Mouse (Mus musculus): ENCODE measurements around the gene Pltp. TPM values are rescaled to one million over a fixed set of nuclear protein-coding genes. Genes with fewer than 3 reads are reported as not detected.

The Pltp gene
- total and polyA plus RNA-seq, 3 experiments = 5.2 to 17.1 TPM; not detected in 1

DNA sequence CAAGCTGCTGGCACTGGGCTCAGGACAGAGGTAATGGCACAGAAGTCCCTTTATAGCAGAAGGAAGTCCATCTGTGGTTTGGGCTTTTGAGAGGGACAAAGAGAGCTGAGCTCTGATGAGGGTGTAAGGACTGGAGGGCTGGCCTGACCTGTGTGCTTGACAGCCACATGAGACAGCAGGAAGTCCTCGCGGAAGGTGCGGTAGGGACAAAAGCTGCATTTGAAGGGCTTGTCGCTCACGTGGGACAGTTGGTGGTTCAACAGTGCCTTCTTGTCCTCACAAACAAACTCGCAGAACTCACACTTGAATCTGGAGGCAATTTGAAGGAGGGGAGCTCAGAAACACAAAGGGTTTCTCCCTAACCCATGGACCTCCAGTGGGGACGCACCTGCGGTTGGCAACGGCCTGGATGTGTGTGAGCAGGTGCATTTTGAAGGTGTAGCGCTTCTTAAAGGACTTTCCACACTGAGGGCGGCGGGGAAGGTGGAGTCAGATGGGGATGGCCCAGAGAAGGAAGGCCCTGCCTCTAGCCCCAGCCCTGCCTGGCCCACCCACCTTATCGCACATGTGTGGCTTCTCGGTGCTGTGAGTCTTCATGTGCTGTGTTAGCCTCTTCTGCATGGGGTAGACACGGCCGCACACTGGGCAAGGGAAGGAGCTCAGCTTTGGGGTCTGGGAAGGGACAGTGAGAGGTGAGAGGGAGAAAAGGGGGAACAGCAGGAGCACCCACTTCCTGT lies 42.4 kb upstream of the Pltp start:
- Histone ChIP-seq H3K36me3 (ENCODE audit: control insufficient read depth in 1 of 2, insufficient read depth in 2 of 2, low read length in 2 of 2) (peaks cover 0 to 5% of the 10 kb centered on the region in 2 experiments; a peak in 1 of 4 replicates), H3K4me3 (ENCODE audit: control insufficient read depth in 1 of 2, insufficient read depth in 1 of 2, low read depth in 2 of 2, low read length in 2 of 2) (no peak overlapping the region), H3K9ac (ENCODE audit: control insufficient read depth, low read depth, low read length, poor library complexity, severe bottlenecking) (no peak overlapping the region), H3K4me1 (ENCODE audit: control insufficient read depth in 1 of 2, insufficient read depth in 2 of 2, low read length in 2 of 2) (no peaks in the 10 kb centered on the region), H3K9me3 (replicated peaks; ENCODE audit: insufficient read depth, low read length) (no peaks in the 10 kb centered on the region), H3K27me3 (ENCODE audit: control insufficient read depth in 1 of 2, insufficient read depth in 2 of 2, low read length in 2 of 2) (no peaks in the 10 kb centered on the region), H3K27ac (ENCODE audit: control insufficient read depth, low read depth, low read length) (no peak overlapping the region), H3K79me2 (ENCODE audit: control insufficient read depth, insufficient read depth, low read length, poor library complexity) (no peaks in the 10 kb centered on the region)
- no peak for DNase-seq (ENCODE audit: low read depth, low spot score)
- TF ChIP-seq MYB (IDR thresholded peaks at IDR 0.05; ENCODE audit: low read depth, low read length) (no peak), MAZ (IDR thresholded peaks at IDR 0.05; ENCODE audit: low read depth, low read length) (no peak), CHD2 (IDR thresholded peaks at IDR 0.05; ENCODE audit: low read length) (no peak), ZKSCAN1 (IDR thresholded peaks at IDR 0.05; ENCODE audit: low read depth, low read length) (no peak), POLR2A (IDR thresholded peaks at IDR 0.05; ENCODE audit: control insufficient read depth in 1 of 2, insufficient read depth in 1 of 2, low read depth in 1 of 2, low read length in 2 of 2, poor library complexity in 1 of 2) (no peak)

- no peak overlapping the region for H3K9ac ChIP-seq (ENCODE audit: control insufficient read depth, low read depth, low read length, poor library complexity, severe bottlenecking)
- H3K4me3 ChIP-seq (ENCODE audit: control insufficient read depth in 1 of 2, insufficient read depth in 1 of 2, low read depth in 2 of 2, low read length in 2 of 2) = no peak overlapping the region
- no peaks in the 10 kb centered on the region for H3K27me3 ChIP-seq (ENCODE audit: control insufficient read depth in 1 of 2, insufficient read depth in 2 of 2, low read length in 2 of 2)
- peaks cover 0 to 5% of the 10 kb centered on the region in 2 experiments; a peak in 1 of 4 replicates for H3K36me3 ChIP-seq (ENCODE audit: control insufficient read depth in 1 of 2, insufficient read depth in 2 of 2, low read length in 2 of 2)
- H3K27ac ChIP-seq (ENCODE audit: control insufficient read depth, low read depth, low read length) = no peak overlapping the region
- TF ChIP-seq MYB (IDR thresholded peaks at IDR 0.05; ENCODE audit: low read depth, low read length) (no peak), USF1 (IDR thresholded peaks at IDR 0.05; ENCODE audit: low read depth, low read length) (no peak), CHD2 (IDR thresholded peaks at IDR 0.05; ENCODE audit: low read length) (no peak), MAX (IDR thresholded peaks at IDR 0.05; ENCODE audit: low read length) (no peak), TBP (IDR thresholded peaks at IDR 0.05; ENCODE audit: low read depth, low read length) (no peak), TAL1 (IDR thresholded peaks at IDR 0.05; ENCODE audit: low read length) (no peak), NRF1 (IDR thresholded peaks at IDR 0.05; ENCODE audit: insufficient read depth, low read depth, low read length, poor library complexity, severe bottlenecking) (no peak), POLR2AphosphoS5 (IDR thresholded peaks at IDR 0.05; ENCODE audit: borderline replicate concordance, low read depth, low read length) (no peak), KAT2A (conservative IDR thresholded peaks at IDR 0.05; ENCODE audit: low read depth, low read length) (no peak), RCOR1 (IDR thresholded peaks at IDR 0.05; ENCODE audit: low read depth, low read length) (no peak), EP300 (IDR thresholded peaks at IDR 0.05; ENCODE audit: low read depth in 1 of 2, low read length in 2 of 2) (no peak), UBTF (IDR thresholded peaks at IDR 0.05; ENCODE audit: borderline replicate concordance, insufficient read depth, low read depth, low read length) (no peak), CHD1 (IDR thresholded peaks at IDR 0.05; ENCODE audit: low read depth, low read length) (no peak)
- no peak for DNase-seq (ENCODE audit: low read depth, low spot score)
- no peaks in the 10 kb centered on the region for H3K79me2 ChIP-seq (ENCODE audit: control insufficient read depth, insufficient read depth, low read length, poor library complexity)
- no peaks in the 10 kb centered on the region for H3K4me1 ChIP-seq (ENCODE audit: control insufficient read depth in 1 of 2, insufficient read depth in 2 of 2, low read length in 2 of 2)
- no peaks in the 10 kb centered on the region for H3K9me3 ChIP-seq (replicated peaks; ENCODE audit: insufficient read depth, low read length)
Measured at GRCm38 (mm10) chr2:164899034-164899433, 41.5 kb upstream of the Pltp start.
